Mouse (Mus musculus) lung, postnatal 4 days (tissue): ENCODE measurements at regions not wholly inside any gene's neighbourhood (a gene's known extent, or its start where the extent isn't known, plus 50 kb on each side); places are given as distances from the start of the nearest gene placed in this dataset.

Experiments used
- DNase-seq, 2 experiments: peaks; one replicate each; pipeline ENCODE4 v3.0.0; 2021

- DNase-seq: peak in 1 of 2 experiments; percentile 7
These were observed 828.1 kb downstream of the Gm10330 start for GRCm38 (mm10) chr12:22951956-22952355.

DNA sequence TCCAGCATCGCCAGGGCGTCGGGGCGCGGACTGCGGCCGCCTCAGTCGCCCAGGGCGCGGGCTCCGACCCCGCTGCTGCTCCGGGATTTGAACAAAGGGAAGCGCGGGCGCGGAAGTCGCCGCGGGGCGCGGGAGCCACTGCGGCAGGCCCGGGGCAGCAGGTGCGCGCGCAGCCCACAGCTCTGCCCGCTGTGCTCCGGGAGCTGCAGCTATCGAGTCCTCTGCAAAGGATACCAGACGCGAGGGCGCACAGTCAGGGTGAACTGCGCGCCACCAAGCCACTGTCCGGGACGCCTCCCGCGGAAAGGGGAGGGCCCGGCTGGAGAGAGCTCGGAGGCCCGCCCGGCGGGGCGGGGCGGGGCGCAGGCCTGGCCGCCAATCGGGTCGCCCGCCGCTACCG, 873.9 kb downstream of the Gm10330 start:
- peak; percentile 3 to 23 for DNase-seq
